Mouse (Mus musculus): Measurements from ENCODE around the gene Ppp1r1b.

GRCm38 (mm10) chr11:98384216-98384615, 36.0 kb downstream of the Ppp1r1b start:
- TF ChIP-seq CTCF (conservative IDR thresholded peaks at IDR 0.05 in 1 of 2, IDR thresholded peaks at IDR 0.05 in 1 of 2; ENCODE audit: low read depth in 2 of 2, low read length in 2 of 2) = no peak
- no peak for TF ChIP-seq POLR2A (IDR thresholded peaks at IDR 0.05; ENCODE audit: low read depth, low read length)
- no peak for TF ChIP-seq EP300 (IDR thresholded peaks at IDR 0.05; ENCODE audit: low read length)
- TF ChIP-seq ELF1 (IDR thresholded peaks at IDR 0.05; ENCODE audit: low read depth, low read length) = no peak
- TF ChIP-seq KAT2A (IDR thresholded peaks at IDR 0.05; ENCODE audit: insufficient replicate concordance, low read length) = no peak
- no peak for TF ChIP-seq USF2 (conservative IDR thresholded peaks at IDR 0.05; ENCODE audit: low read depth, low read length)
- TF ChIP-seq USF1 (IDR thresholded peaks at IDR 0.05; ENCODE audit: low read depth, low read length) = no peak
- TF ChIP-seq MYC (IDR thresholded peaks at IDR 0.05; ENCODE audit: low read depth, low read length) = no peak
- no peak for TF ChIP-seq ETS1 (conservative IDR thresholded peaks at IDR 0.05; ENCODE audit: low read depth, low read length)

Measured in CH12.LX (cell line).